Mouse (Mus musculus) E14TG2a.4 (cell line): ENCODE results near the gene Lbhd2.

ENCODE experiments used
- H3K27me3 ChIP-seq: 2 replicates; pipeline ENCODE4 v1.6.1; 2014; ENCODE audit warnings: low read length, control low read depth; ENCODE audit not compliant: insufficient read depth
- H3K36me3 ChIP-seq: 2 replicates; pipeline ENCODE4 v1.6.1; 2014; ENCODE audit warnings: low read length, control low read depth; ENCODE audit not compliant: insufficient read depth
- H3K4me1 ChIP-seq: replicated peaks from 2 replicates; pipeline ENCODE4 v1.6.1; 2014; ENCODE audit warnings: low read depth, low read length, control low read depth
- H3K4me3 ChIP-seq: replicated peaks from 2 replicates; pipeline ENCODE4 v1.5.1; 2014; ENCODE audit warnings: mild to moderate bottlenecking, low read length
- H3K9me3 ChIP-seq: 2 replicates; pipeline ENCODE4 v1.6.1; 2014; ENCODE audit warnings: low read length, control low read depth
- CTCF ChIP-seq: conservative IDR thresholded peaks from 2 replicates; pipeline ENCODE4 v1.5.1; 2014; ENCODE audit warnings: low read length
- NANOG ChIP-seq: IDR thresholded peaks from 2 replicates; pipeline ENCODE4 v1.6.1; 2014; ENCODE audit warnings: borderline replicate concordance, low read length, mixed read lengths
- POU5F1 ChIP-seq: IDR thresholded peaks from 2 replicates; pipeline ENCODE4 v1.6.1; 2014; ENCODE audit warnings: low read length, borderline replicate concordance

Lbhd2 gene

GRCm38 (mm10) chr12:111455860-111456259 lies 49.3 kb downstream of the Lbhd2 start:
- H3K27me3 ChIP-seq: peaks cover 92% of the 10 kb centered on the region
- TF ChIP-seq NANOG: no peak
- no peak for TF ChIP-seq CTCF
- no peak for TF ChIP-seq POU5F1

GRCm38 (mm10) chr12:111457742-111458141 lies 51.1 kb downstream of the Lbhd2 start:
- no peak for TF ChIP-seq CTCF
- H3K27me3 ChIP-seq: peaks cover 82% of the 10 kb centered on the region
- no peak overlapping the region for H3K4me3 ChIP-seq
- peaks cover 12% of the 10 kb centered on the region for H3K4me1 ChIP-seq
- no peaks in the 10 kb centered on the region for H3K9me3 ChIP-seq
- H3K36me3 ChIP-seq: no peaks in the 10 kb centered on the region

More at GRCm38 (mm10) chr12:111455860-111456259, 49.3 kb downstream of the Lbhd2 start:
- Histone ChIP-seq H3K36me3 (no peaks in the 10 kb centered on the region), H3K4me3 (no peak overlapping the region), H3K9me3 (no peaks in the 10 kb centered on the region), H3K4me1 (peaks cover 17% of the 10 kb centered on the region)
